Mouse (Mus musculus): ENCODE data around the gene Kpna1. TPM values are rescaled to one million over a fixed set of nuclear protein-coding genes. Genes with fewer than 3 reads are reported as not detected.
"Not testable (repeated sequence)": the region's sequence is repeated elsewhere in the genome, so short reads cannot be mapped to it uniquely, and the experiment has no call there.

Kpna1 gene
- total RNA-seq, 2 experiments from 2014 or later: 62.5 to 71.0 TPM

GRCm38 (mm10) chr16:35984471-35984870 is 5.9 kb downstream of the Kpna1 start:
- no peak for DNase-seq (ENCODE audit: low spot score in 2 of 2)

DNA sequence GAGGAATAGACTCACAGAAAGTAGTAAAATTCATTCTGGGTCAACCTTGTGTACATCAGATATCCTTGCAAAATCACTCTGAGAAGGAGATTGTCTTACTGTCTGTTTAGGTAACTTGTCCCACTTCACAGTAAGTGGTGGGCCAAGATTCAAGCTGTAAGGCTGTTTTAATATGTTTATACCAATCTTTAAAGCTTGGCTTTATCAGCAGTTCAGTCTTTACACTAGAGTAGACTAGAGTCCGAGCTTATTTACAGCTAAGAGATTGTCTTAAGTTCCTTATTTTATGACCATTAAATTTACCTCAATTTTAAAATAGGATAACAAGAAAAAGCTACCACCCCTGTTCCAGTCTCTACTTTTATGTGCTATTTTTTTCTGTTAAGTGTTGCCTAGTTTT is 9.4 kb downstream of the Kpna1 start:
- no peak for DNase-seq (ENCODE audit: low spot score in 2 of 2)

DNA sequence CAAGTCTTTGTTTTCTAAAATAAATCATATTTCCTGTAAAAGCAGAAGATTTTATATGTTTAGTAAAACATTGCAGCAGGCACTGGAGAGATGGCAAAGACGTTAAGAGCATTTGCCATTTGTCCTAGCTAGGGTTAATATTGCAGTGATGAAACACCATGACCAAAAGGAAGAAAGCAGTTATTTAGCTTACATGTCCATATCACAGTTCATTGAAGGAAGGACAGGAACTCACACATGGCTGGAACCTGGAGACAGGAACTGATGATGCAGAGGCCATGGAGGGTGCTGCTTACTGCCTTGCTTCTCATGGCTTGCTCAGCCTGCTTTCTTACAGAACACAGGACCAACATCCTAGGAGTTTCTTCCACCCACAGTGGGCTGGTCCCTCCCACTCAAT is 13.8 kb downstream of the Kpna1 start:
- DNase-seq (ENCODE audit: low spot score in 2 of 2): no peak

- DNase-seq (ENCODE audit: low spot score in 2 of 2): no peak
These were observed 14.8 kb downstream of the Kpna1 start for GRCm38 (mm10) chr16:35993316-35993715.

DNA sequence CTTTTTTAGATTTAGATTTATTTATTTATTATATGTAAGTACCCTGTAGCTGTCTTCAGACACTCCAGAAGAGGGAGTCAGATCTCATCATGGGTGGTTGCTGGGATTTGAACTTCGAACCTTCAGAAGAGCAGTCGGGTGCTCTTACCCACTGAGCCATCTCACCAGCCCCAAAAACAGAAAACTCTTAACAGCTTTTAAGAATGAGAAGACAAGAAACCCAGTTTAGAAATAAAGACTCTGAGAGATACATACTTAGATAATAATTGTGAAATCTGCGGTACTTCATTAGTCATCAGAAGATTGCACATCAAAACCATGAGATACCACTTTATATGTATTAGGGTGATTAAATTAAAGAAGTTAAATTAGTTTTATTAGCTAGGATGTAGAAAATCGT is 20.3 kb downstream of the Kpna1 start:
- DNase-seq (ENCODE audit: low spot score in 2 of 2): not testable (repeated sequence)

- no peak for DNase-seq (ENCODE audit: low spot score in 2 of 2)
These were observed 29.8 kb downstream of the Kpna1 start for GRCm38 (mm10) chr16:36008396-36008795.

DNA sequence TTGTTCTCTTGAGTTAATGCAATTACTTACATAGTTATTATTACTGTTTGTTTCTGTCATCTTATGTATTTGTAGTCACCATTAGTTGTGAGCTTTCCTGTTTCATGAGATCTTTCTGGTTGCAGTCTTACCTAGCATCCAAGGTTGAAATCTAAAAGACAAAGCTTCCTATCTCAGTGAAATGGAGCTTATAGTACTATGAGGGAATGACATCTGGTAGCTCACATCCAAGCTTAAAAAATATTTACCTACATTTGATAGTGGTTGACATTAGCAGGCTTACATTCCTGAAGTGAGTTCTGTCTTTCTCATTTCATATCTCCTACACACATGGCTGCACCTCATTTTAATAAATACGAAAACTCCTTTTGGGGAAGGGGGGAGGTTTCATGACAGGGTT is 37.8 kb downstream of the Kpna1 start:
- DNase-seq (ENCODE audit: low spot score in 2 of 2): no peak

DNA sequence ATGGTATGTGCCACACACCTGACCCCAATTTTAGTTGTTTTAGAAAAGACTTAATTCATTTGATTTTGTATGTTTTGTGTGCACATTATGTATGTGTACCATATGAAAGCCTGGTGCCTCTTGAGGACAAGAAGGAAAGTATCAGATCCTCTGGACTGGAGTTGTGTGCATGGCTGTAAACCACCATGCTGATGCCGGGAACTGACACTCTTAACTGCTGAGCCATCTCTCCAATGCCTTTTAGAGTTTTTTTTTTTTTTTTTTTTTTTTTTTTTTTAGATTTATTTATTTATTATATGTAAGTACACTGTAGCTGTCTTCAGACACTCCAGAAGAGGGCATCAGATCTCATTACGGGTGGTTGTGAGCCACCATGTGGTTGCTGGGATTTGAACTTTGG is 49.6 kb downstream of the Kpna1 start:
- DNase-seq (ENCODE audit: low spot score in 2 of 2): not testable (repeated sequence)

- peak; percentile 62 to 84 for DNase-seq (ENCODE audit: low spot score in 2 of 2)
These were observed 62.4 kb downstream of the Kpna1 start, which contains the start of gene Wdr5b for GRCm38 (mm10) chr16:36040640-36041624. TSS of gene Wdr5b (plus strand) at chr16:36041190.

DNA sequence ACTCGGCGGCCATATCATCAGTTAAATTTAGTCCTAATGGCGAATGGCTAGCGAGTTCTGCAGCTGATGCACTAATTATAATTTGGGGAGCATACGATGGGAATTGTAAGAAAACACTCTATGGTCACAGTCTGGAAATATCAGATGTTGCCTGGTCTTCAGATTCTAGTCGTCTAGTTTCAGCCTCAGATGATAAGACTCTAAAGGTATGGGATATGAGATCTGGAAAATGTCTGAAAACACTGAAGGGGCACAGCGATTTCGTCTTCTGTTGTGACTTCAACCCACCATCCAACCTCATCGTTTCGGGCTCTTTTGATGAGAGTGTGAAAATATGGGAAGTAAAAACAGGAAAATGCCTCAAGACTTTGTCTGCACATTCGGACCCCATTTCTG is 63.1 kb downstream of the Kpna1 start:
- no peak for DNase-seq (ENCODE audit: low spot score in 2 of 2)

- DNase-seq (ENCODE audit: low spot score in 2 of 2): no peak
These were observed 64.5 kb downstream of the Kpna1 start for GRCm38 (mm10) chr16:36043073-36043472.

- DNase-seq (ENCODE audit: low spot score in 2 of 2): no peak
These were observed 65.4 kb downstream of the Kpna1 start for GRCm38 (mm10) chr16:36043964-36044363.

DNA sequence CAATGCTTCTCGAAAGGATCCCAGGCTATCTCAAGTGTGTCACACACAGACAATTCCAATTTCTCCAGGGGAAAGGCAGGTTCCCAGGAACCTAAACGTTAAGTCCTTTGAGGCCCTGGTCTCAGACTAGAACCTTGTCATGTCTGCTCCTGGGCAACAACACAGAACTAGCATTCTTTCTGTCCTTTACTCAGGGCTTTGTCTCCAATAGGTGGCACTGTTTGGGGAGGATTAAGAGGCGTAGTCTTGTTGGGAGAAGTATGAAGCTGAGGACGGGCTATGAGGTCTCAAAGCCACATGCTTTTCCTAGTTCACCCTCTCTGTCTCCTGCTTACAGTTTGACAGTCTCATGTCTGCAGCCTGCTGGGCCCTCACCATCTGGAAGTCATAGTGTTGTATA is 69.0 kb downstream of the Kpna1 start:
- no peak for DNase-seq (ENCODE audit: low spot score in 2 of 2)

GRCm38 (mm10) chr16:36051491-36051890 is 72.9 kb downstream of the Kpna1 start:
- no peak for DNase-seq (ENCODE audit: low spot score in 2 of 2)

DNA sequence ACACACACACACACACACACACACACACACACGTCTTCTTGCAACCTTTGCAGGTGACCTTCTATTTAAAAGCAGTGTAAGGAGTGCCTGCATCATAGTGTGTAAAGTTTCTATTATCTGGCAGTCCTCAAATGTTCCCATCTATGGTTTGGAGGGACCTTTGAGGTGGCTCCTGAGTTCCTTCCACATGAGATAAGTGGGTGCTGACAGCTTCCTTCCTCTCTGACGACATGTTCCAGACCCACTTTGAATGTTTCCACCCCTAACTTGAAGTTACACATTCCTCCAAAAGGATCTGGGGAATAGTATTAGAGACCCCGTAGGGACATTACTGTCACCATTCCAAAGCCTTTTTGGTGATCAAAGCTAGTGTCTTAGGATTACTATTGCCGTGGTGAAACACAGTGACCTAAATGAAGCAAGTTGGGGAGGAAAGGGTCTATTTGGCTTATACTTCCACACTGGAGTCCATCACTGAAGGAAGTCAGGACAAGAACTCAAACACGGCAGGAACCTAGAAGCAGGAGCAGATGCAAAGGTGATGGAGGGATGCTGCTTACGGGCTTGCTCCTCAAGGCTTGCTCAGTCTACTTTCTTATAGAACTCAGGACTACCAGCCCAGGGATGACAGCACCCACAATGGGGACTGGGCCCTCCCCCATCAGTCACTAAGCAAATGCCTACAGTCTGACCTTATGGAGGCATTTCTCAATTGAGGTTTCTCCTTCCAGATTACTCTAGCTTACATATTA is 75.2 kb downstream of the Kpna1 start:
- no peak for DNase-seq (ENCODE audit: low spot score in 2 of 2)

- DNase-seq (ENCODE audit: low spot score in 2 of 2): no peak
These were observed 76.4 kb downstream of the Kpna1 start for GRCm38 (mm10) chr16:36054920-36055319.

DNA sequence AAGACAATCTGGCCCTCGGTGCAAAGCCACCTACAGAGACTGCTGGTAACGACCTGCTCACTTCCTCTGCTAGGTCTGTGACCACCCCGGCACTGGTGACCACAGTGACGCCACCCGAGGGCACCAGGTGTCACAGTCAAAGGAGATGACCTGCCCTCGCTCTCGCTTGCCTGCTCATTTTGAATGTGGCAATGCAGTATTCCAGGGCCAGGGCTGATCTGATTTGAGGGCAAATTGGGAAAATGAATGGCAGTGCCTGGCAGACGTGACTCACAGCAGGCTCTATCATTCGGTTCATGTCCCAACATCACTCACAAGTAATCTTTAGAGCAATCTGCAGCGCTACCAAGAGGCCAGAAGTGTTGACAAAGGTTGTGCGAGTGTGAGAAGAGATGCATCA is 77.9 kb downstream of the Kpna1 start:
- DNase-seq (ENCODE audit: low spot score in 2 of 2): no peak

- no peak for DNase-seq (ENCODE audit: low spot score in 2 of 2)
These were observed 79.5 kb downstream of the Kpna1 start for GRCm38 (mm10) chr16:36057933-36058475.

DNA sequence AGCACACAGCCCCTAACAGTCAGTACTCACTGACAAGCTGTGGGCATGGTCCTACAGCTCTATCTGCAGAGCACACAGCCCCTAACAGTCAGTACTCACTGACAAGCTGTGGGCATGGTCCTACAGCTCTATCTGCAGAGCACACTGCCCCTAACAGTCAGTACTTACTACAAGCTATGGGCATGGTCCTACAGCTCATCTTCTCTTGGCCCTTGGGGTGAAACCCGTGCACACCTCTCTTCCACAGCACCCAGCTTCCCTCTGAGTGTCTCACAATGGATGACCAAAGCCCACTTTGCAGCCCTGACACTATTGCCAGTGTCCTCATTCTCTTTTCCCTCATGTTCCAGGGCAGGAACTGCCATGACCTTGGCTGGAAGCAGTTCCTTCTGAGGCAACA is 84.0 kb downstream of the Kpna1 start:
- DNase-seq (ENCODE audit: low spot score in 2 of 2): not testable (repeated sequence)

DNA sequence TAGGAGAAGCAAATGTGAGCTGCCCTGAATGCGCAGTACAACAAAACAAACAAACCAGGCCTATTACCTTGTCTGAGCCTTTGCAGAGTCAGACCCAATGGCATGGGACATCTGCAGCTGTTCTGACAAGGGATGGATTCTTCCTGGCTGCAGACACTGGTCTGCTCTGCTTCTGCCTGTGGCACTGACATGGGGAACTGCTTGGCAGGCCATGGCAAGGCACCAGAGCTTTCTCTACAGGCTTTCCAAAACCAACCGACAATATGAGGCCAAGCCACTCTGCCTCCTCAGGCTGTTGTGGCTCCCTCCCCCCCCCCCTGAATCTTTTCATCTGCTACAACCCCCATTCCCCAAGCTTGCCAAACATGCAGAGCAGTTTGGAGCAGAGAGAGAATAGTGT is 84.8 kb downstream of the Kpna1 start:
- DNase-seq (ENCODE audit: low spot score in 2 of 2): no peak

DNA sequence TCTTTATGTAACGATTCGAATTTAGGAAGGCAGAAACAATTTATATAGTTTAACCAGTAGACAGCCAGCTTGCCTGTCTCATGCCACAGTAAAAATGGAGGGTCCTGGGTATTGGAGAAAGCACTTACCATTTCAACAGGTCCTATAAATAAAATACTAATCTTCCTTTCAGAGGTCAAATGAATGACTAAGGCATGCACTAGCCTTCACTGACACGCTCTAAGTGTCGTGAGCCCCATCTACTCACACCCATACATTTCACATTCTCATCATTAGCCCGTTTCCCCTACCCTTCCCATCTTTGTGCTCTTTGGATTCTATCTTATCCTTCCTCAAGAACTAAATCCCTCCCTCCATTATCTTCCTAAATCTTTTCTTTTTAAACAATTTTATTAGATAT is 86.4 kb downstream of the Kpna1 start:
- DNase-seq (ENCODE audit: low spot score in 2 of 2): no peak

DNA sequence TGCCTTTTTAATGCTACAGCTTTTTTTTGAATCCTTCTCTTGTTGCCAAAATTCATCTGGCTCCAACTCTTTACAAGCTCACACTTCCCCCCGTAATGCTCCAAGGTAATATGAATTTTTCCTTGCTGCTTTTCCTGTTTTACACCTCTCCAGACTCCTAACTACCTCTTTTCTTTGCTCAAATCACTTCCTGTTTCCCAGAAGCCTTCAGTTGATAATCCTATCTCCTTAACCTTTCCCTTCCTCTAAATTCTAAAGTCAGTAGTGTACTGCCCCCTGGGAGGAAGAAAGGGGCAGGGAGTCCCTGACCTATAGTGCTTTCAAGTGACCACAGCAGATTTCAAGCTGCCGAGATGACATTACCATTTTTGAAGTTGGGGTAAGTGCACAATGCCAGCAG is 89.1 kb downstream of the Kpna1 start:
- DNase-seq (ENCODE audit: low spot score in 2 of 2): no peak
